17 mouse cellular contexts compared by ENCODE assay signal in genomic region chr3:58865690-58866089, GRCm38 (mm10). TPM values are rescaled to one million over a fixed set of nuclear protein-coding genes. Genes with fewer than 3 reads are reported as not detected.
DNase-seq lines count a peak whose midpoint lies in the region; ATAC-seq lines count a peak whose summit lies in the region.
"Had no signal": no experiment of that assay in that cellular context is flagged by ENCODE, and none has a peak within 500 bp of the region (broad histone marks: within the 10 kb centered on the region; RNA-seq: fewer than 3 reads in every experiment).

No protein-coding gene starts in this region.

- no peak overlapping the region for H3K4me2 ChIP-seq in midbrain, embryonic 12.5 days (replicated peaks)
- H3K4me2 ChIP-seq in midbrain, embryonic 15.5 days, result no peak overlapping the region

- DNase-seq in frontal cortex, postnatal 10 days (ENCODE audit: low spot score in 2 of 2), result no peak
- DNase-seq in midbrain, embryonic 10.5 days (ENCODE audit: low spot score), result no peak
- peak; percentile 8 for DNase-seq in cerebellum, adult 11 months
- DNase-seq in embryo, embryonic 11 days, result no peak
- DNase-seq: kidney, adult 9 months; lung, adult 18-20 months had no signal

- no peak overlapping the region for H3K9ac ChIP-seq in midbrain, embryonic 12.5 days (replicated peaks)
- H3K9ac ChIP-seq in midbrain, embryonic 15.5 days, result no peak overlapping the region

- H3K4me1 ChIP-seq in midbrain, embryonic 12.5 days, result no peaks in the 10 kb centered on the region
- peaks cover 10% of the 10 kb centered on the region for H3K4me1 ChIP-seq in midbrain, embryonic 10.5 days
- no peaks in the 10 kb centered on the region for H3K4me1 ChIP-seq in midbrain, embryonic 15.5 days

- H3K36me3 ChIP-seq in midbrain, embryonic 12.5 days, result no peaks in the 10 kb centered on the region
- no peaks in the 10 kb centered on the region for H3K36me3 ChIP-seq in midbrain, embryonic 10.5 days
- H3K36me3 ChIP-seq in midbrain, embryonic 15.5 days (replicated peaks), result no peaks in the 10 kb centered on the region

- H3K4me3 ChIP-seq in midbrain, embryonic 12.5 days, result no peak overlapping the region
- no peak overlapping the region for H3K4me3 ChIP-seq in midbrain, embryonic 10.5 days
- H3K4me3 ChIP-seq in midbrain, embryonic 15.5 days, result no peak overlapping the region

- no peaks in the 10 kb centered on the region for H3K9me3 ChIP-seq in midbrain, embryonic 12.5 days
- no peaks in the 10 kb centered on the region for H3K9me3 ChIP-seq in midbrain, embryonic 10.5 days (replicated peaks)
- no peaks in the 10 kb centered on the region for H3K9me3 ChIP-seq in midbrain, embryonic 15.5 days

- H3K27me3 ChIP-seq in midbrain, embryonic 12.5 days, result no peaks in the 10 kb centered on the region
- H3K27me3 ChIP-seq in midbrain, embryonic 10.5 days (ENCODE audit: low read depth, poor library complexity, severe bottlenecking), result no peaks in the 10 kb centered on the region
- no peaks in the 10 kb centered on the region for H3K27me3 ChIP-seq in midbrain, embryonic 15.5 days (replicated peaks)

- peak; percentile 88 for ATAC-seq in frontal cortex, adult (ENCODE audit: low TSS enrichment)
- peak; percentile 63 for ATAC-seq in midbrain, embryonic 12.5 days (ENCODE audit: low FRiP score, low read depth)
- ATAC-seq in midbrain, embryonic 15.5 days (replicated peaks), result 0 out of 2 replicates have a peak, but pooled peaks have one; percentile 54
- ATAC-seq in monocyte, adult 5-6 weeks (replicated peaks; ENCODE audit: insufficient number of reproducible peaks, low FRiP score, low TSS enrichment, poor library complexity, severe bottlenecking), result no peak

- WGBS in midbrain, embryonic 12.5 days, result 57% methylated on average over 7 of the region's 7 CpGs
- WGBS in midbrain, embryonic 10.5 days, result 77% methylated on average over 7 of the region's 7 CpGs
- 36% methylated on average over 7 of the region's 7 CpGs for WGBS in midbrain, embryonic 15.5 days

- H3K27ac ChIP-seq in midbrain, embryonic 12.5 days (replicated peaks), result no peak overlapping the region
- H3K27ac ChIP-seq in midbrain, embryonic 10.5 days (replicated peaks), result no peak overlapping the region
- H3K27ac ChIP-seq in midbrain, embryonic 15.5 days, result no peak overlapping the region

RNA-seq across cellular contexts. Expression of gene Clrn1, which starts 19.4 kb away (rescaled TPM):
- 0.13 and 0.27 TPM in 2 replicates for polyA plus RNA-seq in midbrain, embryonic 12.5 days (2016; fragmentation: Nextera tagmentation; extraction: Ambion mirVana)
- polyA plus RNA-seq in midbrain, embryonic 10.5 days (2016; fragmentation: Nextera tagmentation; extraction: Ambion mirVana), result 0.12 and 0.52 TPM in 2 replicates
- polyA plus RNA-seq in midbrain, embryonic 15.5 days (2015; fragmentation: Nextera tagmentation; extraction: Ambion mirVana), result 0.34 and 0.56 TPM in 2 replicates
- not detected in 3 replicates for total RNA-seq in monocyte, adult 5-6 weeks (2017)
- total RNA-seq: heart, adult 8-10 months; MEL had no signal

RNA-seq across cellular contexts. Expression of gene Mindy4b-ps, which starts 43.6 kb away (rescaled TPM):
- polyA plus RNA-seq in midbrain, embryonic 12.5 days (2016; fragmentation: Nextera tagmentation; extraction: Ambion mirVana), result not detected in 2 replicates
- not detected in 2 replicates for polyA plus RNA-seq in midbrain, embryonic 10.5 days (2016; fragmentation: Nextera tagmentation; extraction: Ambion mirVana)
- 0.08 and 0.14 TPM in 2 replicates for polyA plus RNA-seq in midbrain, embryonic 15.5 days (2015; fragmentation: Nextera tagmentation; extraction: Ambion mirVana)
- total RNA-seq in monocyte, adult 5-6 weeks (2017), result not detected in 3 replicates
- total RNA-seq: MEL had no signal
- polyA plus RNA-seq: C2C12; embryonic facial prominence, embryonic 11.5 days; hindbrain, embryonic 11.5 days; limb, embryonic 11.5 days; thymus, postnatal 0 days had no signal
